Mouse (Mus musculus) spleen, adult 2 months (tissue): ENCODE results near the gene Prelp.

Experiments
- CTCF ChIP-seq: fragments of 200-500 bp; IDR thresholded peaks from 2 replicates; pipeline ENCODE4 v1.5.1; 2011; ENCODE audit warnings: mild to moderate bottlenecking, inconsistent platforms; ENCODE audit not compliant: insufficient read depth, insufficient read length, insufficient replicate concordance; ENCODE audit errors: extremely low read depth
- POLR2A ChIP-seq: fragments of 200-500 bp; IDR thresholded peaks from 2 replicates; pipeline ENCODE4 v1.6.1; 2011; ENCODE audit warnings: low read depth, low read length, inconsistent platforms

GRCm38 (mm10) chr1:133884746-133885145 lies 36.5 kb downstream of the Prelp start:
- no peak for TF ChIP-seq CTCF
- TF ChIP-seq POLR2A: no peak
